Mouse (Mus musculus): ENCODE results near the gene Ankrd13a. TPM values are rescaled to one million over a fixed set of nuclear protein-coding genes. Genes with fewer than 3 reads are reported as not detected.
"Not testable (repeated sequence)": the region's sequence is repeated elsewhere in the genome, so short reads cannot be mapped to it uniquely, and the experiment has no call there.

Ankrd13a gene
- polyA plus RNA-seq, 1 experiment from 2014 or later = 40.2 TPM

- Histone ChIP-seq H3K36me3 (peaks cover 21% of the 10 kb centered on the region), H3K9me3 (peaks cover 5% of the 10 kb centered on the region), H3K4me2 (replicated peaks) (peak within 1 kb of the TSS; percentile 64), H3K4me1 (no peaks in the 10 kb centered on the region), H3K27ac (peak within 1 kb of the TSS; percentile 69; the same call in 1 of the 2 replicates), H3K27me3 (no peaks in the 10 kb centered on the region), H3K9ac (peak within 1 kb of the TSS; percentile 87), H3K4me3 (peak within 1 kb of the TSS; percentile 77)
- 8% methylated on average over 53 of the region's 53 CpGs for WGBS
- peak; percentile 88 for ATAC-seq (ENCODE audit: low FRiP score, low read depth)
These were observed 48.6 kb downstream of the Ankrd13a start, which contains the start of gene 1500011B03Rik for GRCm38 (mm10) chr5:114822796-114823688. Gene 1500011B03Rik (minus strand): TSS chr5:114823468.

- Histone ChIP-seq H3K27ac (no peak overlapping the region), H3K9me3 (peaks cover 5% of the 10 kb centered on the region), H3K27me3 (no peaks in the 10 kb centered on the region), H3K4me2 (replicated peaks) (peak overlapping the region; percentile 32; the same call in 1 of the 2 replicates), H3K9ac (no peak overlapping the region), H3K4me3 (no peak overlapping the region), H3K36me3 (peaks cover 21% of the 10 kb centered on the region), H3K4me1 (no peaks in the 10 kb centered on the region)
- no peak for ATAC-seq (ENCODE audit: low FRiP score, low read depth)
- 20% methylated on average over 9 of the region's 9 CpGs for WGBS
These were observed 49.7 kb downstream of the Ankrd13a start for GRCm38 (mm10) chr5:114824197-114824596.

DNA sequence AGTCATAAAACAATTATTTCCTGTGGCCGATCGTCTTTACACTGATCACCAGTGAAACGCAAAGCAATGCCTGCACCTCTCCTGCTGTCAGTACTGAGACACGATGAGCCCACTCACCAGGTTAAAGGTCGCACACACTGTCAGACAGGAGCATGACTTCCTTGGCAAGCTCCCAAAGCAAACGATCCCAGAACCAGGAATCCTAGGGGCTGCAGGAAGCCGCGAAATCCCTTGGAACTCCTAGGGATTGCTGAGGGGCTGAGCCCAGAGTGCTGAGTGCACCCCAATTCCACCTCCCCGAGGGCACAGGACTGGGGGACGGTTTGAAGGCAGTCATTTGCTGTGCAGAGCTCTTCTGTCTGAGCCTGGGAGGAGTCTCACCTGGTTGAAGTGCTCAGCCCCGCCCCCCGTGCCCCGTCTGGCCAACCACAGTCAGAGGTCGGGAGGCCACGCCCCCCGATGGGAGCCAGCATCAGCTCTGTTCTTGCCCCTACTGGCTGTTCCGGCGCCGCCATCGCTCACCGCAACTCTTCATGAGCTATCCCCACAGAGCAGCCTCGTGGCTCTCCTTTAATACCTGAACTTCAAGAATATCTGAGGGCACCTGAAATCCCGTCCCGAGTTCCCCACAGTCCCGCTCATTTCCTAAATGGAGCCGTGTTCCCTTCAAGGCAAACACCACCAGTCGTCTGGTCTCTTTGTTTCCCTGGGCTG lies 51.7 kb downstream of the Ankrd13a start:
- Histone ChIP-seq H3K27ac (peak overlapping the region; percentile 49; the same call in 1 of the 2 replicates), H3K9ac (peak overlapping the region; percentile 46), H3K4me2 (replicated peaks) (peak overlapping the region; percentile 62), H3K9me3 (peaks cover 5% of the 10 kb centered on the region), H3K4me3 (peak overlapping the region; percentile 41), H3K4me1 (no peaks in the 10 kb centered on the region), H3K36me3 (peaks cover 13% of the 10 kb centered on the region), H3K27me3 (no peaks in the 10 kb centered on the region)
- 9% methylated on average over 27 of the region's 27 CpGs for WGBS
- ATAC-seq (ENCODE audit: low FRiP score, low read depth) = peak; percentile 86

DNA sequence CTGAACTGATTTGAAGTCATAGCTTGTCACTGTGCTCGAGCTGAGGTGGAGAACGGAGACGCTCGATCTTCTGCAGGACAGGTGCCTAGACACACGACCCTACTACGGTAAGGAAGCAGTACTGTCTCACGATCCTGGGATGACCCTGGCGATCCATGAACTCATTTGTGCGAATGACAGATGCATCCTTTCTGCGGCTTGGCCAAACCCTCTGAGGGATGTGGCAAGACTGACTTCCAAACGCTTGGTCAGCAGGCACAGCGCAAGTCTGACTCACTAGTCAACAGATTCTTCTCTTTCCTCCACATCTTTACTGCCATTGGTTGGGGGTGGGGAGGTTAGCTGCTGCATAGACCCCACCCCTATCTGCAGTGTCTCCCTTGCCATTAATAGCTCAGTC lies 53.0 kb downstream of the Ankrd13a start:
- WGBS = 88% methylated on average over 12 of the region's 12 CpGs
- no peaks in the 10 kb centered on the region for H3K4me1 ChIP-seq

DNA sequence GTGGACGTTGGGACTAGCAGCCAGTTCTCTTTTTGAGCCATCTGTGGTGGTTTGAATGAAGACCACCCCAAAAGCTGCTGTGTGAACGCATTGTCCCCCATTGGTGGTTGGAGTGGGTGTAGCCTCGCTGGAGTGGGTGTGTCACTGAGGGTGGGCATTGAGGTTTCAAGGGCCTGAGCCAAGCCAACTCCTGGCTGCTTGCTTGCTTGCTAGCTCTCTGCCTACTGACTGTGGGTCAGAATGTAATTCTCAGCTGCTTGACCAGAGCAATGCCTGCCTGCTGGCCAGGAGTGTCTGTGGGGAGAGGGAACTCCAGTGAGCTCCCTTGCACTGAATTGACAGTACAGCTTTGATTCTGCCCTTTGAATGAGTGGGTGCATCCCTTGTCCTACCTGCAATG lies 55.3 kb downstream of the Ankrd13a start:
- no peaks in the 10 kb centered on the region for H3K9me3 ChIP-seq
- no peaks in the 10 kb centered on the region for H3K27me3 ChIP-seq
- no peaks in the 10 kb centered on the region for H3K4me1 ChIP-seq
- no peak overlapping the region for H3K4me2 ChIP-seq (replicated peaks)
- no peaks in the 10 kb centered on the region for H3K36me3 ChIP-seq
- ATAC-seq (ENCODE audit: low FRiP score, low read depth) = no peak
- no peak overlapping the region for H3K27ac ChIP-seq
- no peak overlapping the region for H3K4me3 ChIP-seq
- WGBS = 68% methylated on average over 3 of the region's 3 CpGs
- no peak overlapping the region for H3K9ac ChIP-seq

More for the DNA sequence above, 53.0 kb downstream of the Ankrd13a start:
- H3K9ac ChIP-seq = no peak overlapping the region
- no peaks in the 10 kb centered on the region; the same call in 1 of the 2 replicates for H3K9me3 ChIP-seq
- no peak overlapping the region for H3K27ac ChIP-seq
- no peak overlapping the region for H3K4me2 ChIP-seq (replicated peaks)
- no peak overlapping the region for H3K4me3 ChIP-seq
- H3K36me3 ChIP-seq = peaks cover under 1% of the 10 kb centered on the region; the same call in 1 of the 2 replicates
- no peak for ATAC-seq (ENCODE audit: low FRiP score, low read depth)
- no peaks in the 10 kb centered on the region for H3K27me3 ChIP-seq

DNA sequence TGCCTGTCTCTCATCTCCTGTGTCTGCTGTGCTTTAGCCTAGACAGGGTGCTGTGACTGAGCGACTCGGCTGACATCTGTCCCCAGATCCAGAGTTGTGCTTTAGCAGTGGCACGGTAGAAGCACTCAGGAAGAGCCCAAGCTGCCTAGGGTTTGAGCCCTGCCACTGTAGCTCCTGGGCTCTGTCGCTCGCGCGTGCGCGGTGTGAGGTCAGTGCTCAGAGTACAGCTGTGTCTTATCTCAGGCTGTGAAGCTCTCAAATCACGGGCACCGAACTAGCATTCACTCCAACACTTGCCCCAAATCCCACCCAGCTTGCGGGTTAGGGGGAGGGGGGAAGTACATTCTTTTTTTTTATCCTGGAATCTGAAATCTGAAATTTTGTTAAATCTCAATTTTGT lies 62.4 kb downstream of the Ankrd13a start:
- WGBS = 60% methylated on average over 12 of the region's 12 CpGs
- no peak for ATAC-seq (ENCODE audit: low FRiP score, low read depth)
- no peak overlapping the region for H3K9ac ChIP-seq

DNA sequence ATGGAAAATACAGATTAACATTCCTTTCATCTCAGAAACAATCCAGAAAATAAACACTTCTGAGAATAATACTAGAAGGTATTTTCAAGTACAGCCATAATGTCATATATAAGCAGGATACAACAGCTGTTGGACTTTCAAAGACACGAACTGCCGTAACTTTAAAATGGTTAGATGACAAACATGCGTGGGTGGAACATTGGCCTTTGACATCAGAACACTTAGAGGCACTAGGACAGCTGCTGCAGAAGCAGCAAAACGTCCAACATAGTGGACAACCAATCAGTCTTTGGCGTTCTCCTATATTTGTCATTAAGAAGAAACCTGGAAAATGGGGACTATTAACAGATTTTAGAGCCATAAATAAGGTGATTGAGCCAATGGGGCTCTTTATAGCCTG lies 66.0 kb downstream of the Ankrd13a start:
- H3K4me3 ChIP-seq; H3K36me3 ChIP-seq; H3K9me3 ChIP-seq; H3K27ac ChIP-seq; H3K27me3 ChIP-seq; H3K4me2 ChIP-seq (replicated peaks); H3K9ac ChIP-seq; ATAC-seq (ENCODE audit: low FRiP score, low read depth): not testable (repeated sequence)
- peaks cover 17% of the 10 kb centered on the region for H3K4me1 ChIP-seq
- WGBS = 48% methylated on average over 5 of the region's 5 CpGs

More for the DNA sequence above, 62.4 kb downstream of the Ankrd13a start:
- H3K27ac ChIP-seq = no peak overlapping the region
- no peak overlapping the region for H3K4me3 ChIP-seq
- H3K4me2 ChIP-seq (replicated peaks) = no peak overlapping the region
- no peaks in the 10 kb centered on the region for H3K9me3 ChIP-seq
- H3K4me1 ChIP-seq = peaks cover 1% of the 10 kb centered on the region; the same call in 1 of the 2 replicates
- no peaks in the 10 kb centered on the region for H3K36me3 ChIP-seq
- no peaks in the 10 kb centered on the region for H3K27me3 ChIP-seq

DNA sequence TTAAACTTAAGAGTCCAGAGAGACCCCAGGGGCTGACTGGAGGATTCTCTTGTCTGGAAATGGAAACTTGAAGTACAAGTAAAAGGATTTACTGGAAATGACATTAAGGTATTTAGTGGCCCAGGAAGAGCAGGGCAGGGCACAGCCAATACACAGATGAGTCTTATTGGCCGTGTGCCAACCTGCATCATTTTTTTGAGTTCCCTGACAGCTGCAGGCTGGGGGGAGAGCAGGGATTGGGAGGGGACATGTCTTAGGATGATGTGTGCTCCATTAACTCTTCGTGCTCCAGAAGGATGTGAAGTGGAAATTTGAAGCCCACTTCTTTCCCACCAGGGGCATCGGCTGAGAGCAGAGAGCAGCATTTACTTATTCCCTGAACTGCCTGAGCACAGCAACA lies 67.7 kb downstream of the Ankrd13a start:
- H3K4me2 ChIP-seq (replicated peaks); H3K27me3 ChIP-seq; H3K4me3 ChIP-seq; H3K9ac ChIP-seq; H3K36me3 ChIP-seq; H3K9me3 ChIP-seq: not testable (repeated sequence)
- peak overlapping the region; percentile 22; the same call in 1 of the 2 replicates for H3K27ac ChIP-seq
- ATAC-seq (ENCODE audit: low FRiP score, low read depth) = peak; percentile 24
- 38% methylated on average over 3 of the region's 3 CpGs for WGBS
- H3K4me1 ChIP-seq = peaks cover 17% of the 10 kb centered on the region

DNA sequence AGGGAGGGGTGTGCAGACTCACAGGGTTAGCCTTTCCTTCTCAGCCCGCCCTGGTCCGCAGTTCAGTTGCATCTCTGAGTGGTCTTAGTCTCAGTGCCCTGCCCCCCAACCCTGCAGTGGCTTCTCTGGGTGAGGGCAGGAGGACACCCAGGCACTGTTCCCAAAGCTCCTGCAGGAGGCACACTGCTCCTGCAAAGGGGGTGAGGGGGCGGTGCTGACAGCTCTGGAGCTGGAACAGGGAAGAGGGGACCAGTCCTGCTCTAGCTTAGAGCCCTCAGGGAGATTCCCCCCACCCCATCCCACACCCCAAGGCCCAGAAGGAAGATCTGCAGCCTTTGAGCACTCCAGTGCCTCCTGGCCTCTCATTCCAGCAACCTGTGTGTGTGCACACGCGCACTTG lies 68.2 kb downstream of the Ankrd13a start:
- no peak overlapping the region for H3K27ac ChIP-seq
- no peak overlapping the region for H3K4me2 ChIP-seq (replicated peaks)
- no peak for ATAC-seq (ENCODE audit: low FRiP score, low read depth)
- H3K4me3 ChIP-seq = no peak overlapping the region
- H3K9ac ChIP-seq = no peak overlapping the region
- WGBS = 61% methylated on average over 5 of the region's 5 CpGs
- H3K36me3 ChIP-seq = no peaks in the 10 kb centered on the region
- peaks cover 17% of the 10 kb centered on the region for H3K4me1 ChIP-seq
- no peaks in the 10 kb centered on the region for H3K9me3 ChIP-seq
- H3K27me3 ChIP-seq = no peaks in the 10 kb centered on the region

- not testable (repeated sequence) for H3K36me3 ChIP-seq; H3K9ac ChIP-seq; H3K4me2 ChIP-seq (replicated peaks); H3K9me3 ChIP-seq; H3K4me3 ChIP-seq; H3K27me3 ChIP-seq; H3K27ac ChIP-seq; ATAC-seq (ENCODE audit: low FRiP score, low read depth)
- H3K4me1 ChIP-seq = peaks cover 17% of the 10 kb centered on the region
- WGBS = 57% methylated on average over 2 of the region's 2 CpGs
These were observed 69.9 kb downstream of the Ankrd13a start for GRCm38 (mm10) chr5:114844371-114844770.

DNA sequence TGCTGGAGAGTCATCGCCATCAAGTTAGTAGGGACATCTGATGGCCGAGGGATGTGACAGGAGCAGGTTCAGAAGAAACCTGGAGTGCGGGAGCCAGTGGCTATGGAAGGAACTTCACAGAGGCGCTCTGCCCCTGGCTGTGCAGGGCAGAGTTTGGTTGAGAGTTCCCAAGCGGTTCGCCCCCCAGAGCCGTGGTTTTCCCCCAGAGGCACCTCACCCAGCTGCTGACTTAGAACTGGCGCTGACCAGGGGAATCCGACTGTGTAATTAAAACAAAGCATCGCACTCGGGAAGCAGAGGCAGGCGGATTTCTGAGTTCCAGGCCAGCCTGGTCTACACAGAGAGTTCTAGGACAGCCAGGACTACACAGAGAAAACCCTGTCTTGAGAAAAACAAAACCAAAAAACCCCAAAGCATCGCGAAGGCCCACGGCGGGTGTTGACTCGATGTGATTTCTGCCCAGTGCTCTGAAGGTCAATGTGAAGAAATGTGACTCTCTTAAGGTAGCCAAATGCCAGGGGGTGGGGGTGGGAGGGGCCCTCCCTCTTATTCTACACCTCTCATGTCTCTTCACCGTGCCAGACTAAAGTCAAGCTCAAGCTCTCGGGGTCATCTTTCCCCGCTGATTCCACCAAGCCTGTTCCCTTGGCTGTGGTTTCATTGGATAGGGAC lies 77.2 kb downstream of the Ankrd13a start:
- H3K27me3 ChIP-seq = 0 out of 2 replicates have a peak, but pooled peaks cover 3% of the 10 kb centered on the region
- WGBS = 80% methylated on average over 20 of the region's 20 CpGs
- peaks cover 4% of the 10 kb centered on the region; the same call in 1 of the 2 replicates for H3K4me1 ChIP-seq

More for the DNA sequence above, 77.2 kb downstream of the Ankrd13a start:
- H3K36me3 ChIP-seq = no peaks in the 10 kb centered on the region
- no peak overlapping the region for H3K4me3 ChIP-seq
- no peaks in the 10 kb centered on the region for H3K9me3 ChIP-seq
- no peak for ATAC-seq (ENCODE audit: low FRiP score, low read depth)
- no peak overlapping the region for H3K27ac ChIP-seq
- H3K4me2 ChIP-seq (replicated peaks) = no peak overlapping the region
- H3K9ac ChIP-seq = no peak overlapping the region

All from limb, embryonic 13.5 days (tissue).